ENCODE assay signal across 9 mouse cellular contexts in genomic region chr15:60824751-60825227, GRCm38 (mm10). TPM values are rescaled to one million over a fixed set of nuclear protein-coding genes. Genes with fewer than 3 reads are reported as not detected.
DNase-seq lines count a peak whose midpoint lies in the region; ATAC-seq and TF ChIP-seq lines count a peak whose summit lies in the region.
"Had no signal": no experiment of that assay in that cellular context is flagged by ENCODE, and none has a peak within 500 bp of the region (broad histone marks: within the 10 kb centered on the region; RNA-seq: fewer than 3 reads in every experiment).

No protein-coding gene starts in this region.

- H3K9ac ChIP-seq in forebrain, embryonic 11.5 days (ENCODE audit: low read length), result peak overlapping the region; percentile 75
- H3K9ac ChIP-seq in heart, embryonic 16.5 days (ENCODE audit: low read length), result peak overlapping the region; percentile 89
- peak overlapping the region; percentile 6 for H3K9ac ChIP-seq in liver, embryonic 14.5 days (replicated peaks)
- peak overlapping the region; percentile 74 for H3K9ac ChIP-seq in stomach, embryonic 15.5 days

- H3K79me2 ChIP-seq in C2C12 (ENCODE audit: control insufficient read depth, insufficient read depth), result no peaks in the 10 kb centered on the region

- peak overlapping the region; percentile 19 for H3K4me3 ChIP-seq in C2C12 (ENCODE audit: insufficient read depth, poor library complexity, severe bottlenecking)
- peak overlapping the region; percentile 66 for H3K4me3 ChIP-seq in forebrain, embryonic 11.5 days (ENCODE audit: low read depth, low read length)
- peak overlapping the region; percentile 85 for H3K4me3 ChIP-seq in heart, embryonic 16.5 days (ENCODE audit: low read length)
- peak overlapping the region; percentile 55 to 59 for H3K4me3 ChIP-seq in liver, embryonic 14.5 days (ENCODE audit: insufficient read depth in 1 of 2, low read depth in 2 of 2, low read length in 2 of 2)
- H3K4me3 ChIP-seq in stomach, embryonic 15.5 days (replicated peaks), result peak overlapping the region; percentile 73

- H3K27ac ChIP-seq in forebrain, embryonic 11.5 days (ENCODE audit: low read depth, low read length), result 0 out of 2 replicates have a peak overlapping the region, but pooled peaks have one; percentile 6
- H3K27ac ChIP-seq in heart, embryonic 16.5 days (ENCODE audit: low read length), result peak overlapping the region; percentile 84
- H3K27ac ChIP-seq in liver, embryonic 14.5 days, result no peak overlapping the region
- peak overlapping the region; percentile 98 for H3K27ac ChIP-seq in stomach, embryonic 15.5 days

- H3K79me3 ChIP-seq in C2C12 (ENCODE audit: low read depth), result no peaks in the 10 kb centered on the region

- no peaks in the 10 kb centered on the region for H3K9me3 ChIP-seq in forebrain, embryonic 11.5 days (ENCODE audit: control insufficient read depth, low read length)
- H3K9me3 ChIP-seq in heart, embryonic 16.5 days (replicated peaks; ENCODE audit: control insufficient read depth, low read length), result no peaks in the 10 kb centered on the region
- no peaks in the 10 kb centered on the region for H3K9me3 ChIP-seq in liver, embryonic 14.5 days (ENCODE audit: control insufficient read depth, low read length)
- no peaks in the 10 kb centered on the region for H3K9me3 ChIP-seq in stomach, embryonic 15.5 days

- peaks cover 5% of the 10 kb centered on the region; the same call in 1 of the 2 replicates for H3K4me1 ChIP-seq in forebrain, embryonic 11.5 days (replicated peaks; ENCODE audit: control insufficient read depth, insufficient read depth, low read length)
- peaks cover 9% of the 10 kb centered on the region; the same call in 1 of the 2 replicates for H3K4me1 ChIP-seq in heart, embryonic 16.5 days (ENCODE audit: control insufficient read depth, insufficient read depth, low read length)
- peaks cover 0 to 13% of the 10 kb centered on the region in 2 experiments; a peak in 2 of 4 replicates for H3K4me1 ChIP-seq in liver, embryonic 14.5 days (replicated peaks; ENCODE audit: control insufficient read depth in 2 of 2, insufficient read depth in 2 of 2, low read length in 1 of 2)
- no peaks in the 10 kb centered on the region for H3K4me1 ChIP-seq in stomach, embryonic 15.5 days

- WGBS in forebrain, embryonic 11.5 days, result 1% methylated on average over 28 of the region's 32 CpGs
- under 1% methylated on average over 31 of the region's 32 CpGs for WGBS in heart, embryonic 16.5 days
- under 1% methylated on average over 32 of the region's 32 CpGs for WGBS in liver, embryonic 14.5 days (ENCODE audit: insufficient replicate concordance)
- WGBS in stomach, embryonic 15.5 days, result under 1% methylated on average over 31 of the region's 32 CpGs

- TF ChIP-seq EP300 in liver, embryonic 14.5 days (IDR thresholded peaks at IDR 0.05; ENCODE audit: low read depth), result no peak

- H3K27me3 ChIP-seq in C2C12 (ENCODE audit: control insufficient read depth, insufficient read depth, insufficient read length), result peaks cover 29% of the 10 kb centered on the region
- H3K27me3 ChIP-seq in forebrain, embryonic 11.5 days (ENCODE audit: control insufficient read depth, insufficient read depth, low read length), result no peaks in the 10 kb centered on the region
- H3K27me3 ChIP-seq in heart, embryonic 16.5 days (ENCODE audit: control insufficient read depth, insufficient read depth, low read length), result no peaks in the 10 kb centered on the region
- no peaks in the 10 kb centered on the region; the same call in 1 of the 2 replicates for H3K27me3 ChIP-seq in liver, embryonic 14.5 days (ENCODE audit: control insufficient read depth, insufficient read depth, low read length)
- no peaks in the 10 kb centered on the region for H3K27me3 ChIP-seq in stomach, embryonic 15.5 days (replicated peaks)

- H3ac ChIP-seq in C2C12 (ENCODE audit: control insufficient read depth, insufficient read length, low read depth), result peak overlapping the region; percentile 61

- no peak for TF ChIP-seq CTCF in C2C12 (IDR thresholded peaks at IDR 0.05; ENCODE audit: control insufficient read depth, insufficient read depth, insufficient read length)
- 0 out of 2 replicates have a peak, but pooled peaks have one; percentile 7 for TF ChIP-seq CTCF in liver, embryonic 14.5 days (IDR thresholded peaks at IDR 0.05; ENCODE audit: low read depth)

- DNase-seq in c-Kit-positive CD71-negative TER-119-negative erythroid progenitor cells, embryonic 14.5 days (ENCODE audit: low read depth), result peak; percentile 83
- DNase-seq in forebrain, embryonic 11.5 days (ENCODE audit: low spot score), result peak; percentile 95
- peak; percentile 96 to 97 for DNase-seq in kidney, postnatal 36 days
- DNase-seq in liver, embryonic 14.5 days (ENCODE audit: low read depth in 3 of 3, low spot score in 3 of 3), result peak; percentile 62 to 66 (median 63)
- peak; percentile 87 for DNase-seq in neural tube, embryonic 10.5 days (ENCODE audit: extremely low spot score, low spot score)

- peak; percentile 94 for ATAC-seq in forebrain, embryonic 11.5 days (replicated peaks; ENCODE audit: low FRiP score)
- peak; percentile 92 for ATAC-seq in heart, embryonic 16.5 days (replicated peaks; ENCODE audit: extremely low read depth, insufficient read depth, low FRiP score)
- peak; percentile 84 for ATAC-seq in liver, embryonic 14.5 days (ENCODE audit: insufficient read depth)
- ATAC-seq in stomach, embryonic 15.5 days (ENCODE audit: insufficient read depth, low FRiP score, low read depth), result peak; percentile 93

- peak overlapping the region; percentile 99 for H3K4me2 ChIP-seq in forebrain, embryonic 11.5 days (ENCODE audit: low read depth, low read length, severe bottlenecking)
- H3K4me2 ChIP-seq in heart, embryonic 16.5 days (ENCODE audit: low read depth, low read length), result peak overlapping the region; percentile 98
- peak overlapping the region; percentile 83 for H3K4me2 ChIP-seq in liver, embryonic 14.5 days (ENCODE audit: low read depth)
- H3K4me2 ChIP-seq in stomach, embryonic 15.5 days, result peak overlapping the region; percentile 97

- no peaks in the 10 kb centered on the region for H3K36me3 ChIP-seq in C2C12 (ENCODE audit: control insufficient read depth, insufficient read depth)
- no peaks in the 10 kb centered on the region for H3K36me3 ChIP-seq in forebrain, embryonic 11.5 days (ENCODE audit: control insufficient read depth, insufficient read depth, low read length)
- peaks cover 2% of the 10 kb centered on the region; the same call in 1 of the 2 replicates for H3K36me3 ChIP-seq in heart, embryonic 16.5 days (ENCODE audit: control insufficient read depth, insufficient read depth)
- H3K36me3 ChIP-seq in liver, embryonic 14.5 days (replicated peaks; ENCODE audit: control insufficient read depth, insufficient read depth, low read depth), result no peaks in the 10 kb centered on the region
- 0 out of 2 replicates have a peak, but pooled peaks cover 4% of the 10 kb centered on the region for H3K36me3 ChIP-seq in stomach, embryonic 15.5 days
- H3K36me3 ChIP-seq: G1E had no signal

TF ChIP-seq in C2C12, 6 proteins besides CTCF, POLR2A, EP300 and RAD21:
- no peak for TF ChIP-seq FOSL1 (IDR thresholded peaks at IDR 0.05; ENCODE audit: insufficient read depth, low read length, poor library complexity, severe bottlenecking)
- TF ChIP-seq MYOG (IDR thresholded peaks at IDR 0.05; ENCODE audit: control insufficient read depth, extremely low read depth, insufficient read length), result no peak
- TF ChIP-seq MYOD1 (IDR thresholded peaks at IDR 0.05; ENCODE audit: control insufficient read depth, insufficient read length, low read depth), result no peak
- TF ChIP-seq CEBPB (IDR thresholded peaks at IDR 0.05; ENCODE audit: low read depth), result no peak
- no peak for TF ChIP-seq MAX (IDR thresholded peaks at IDR 0.05)
- TF ChIP-seq USF1 (IDR thresholded peaks at IDR 0.05; ENCODE audit: low read depth), result no peak
TF ChIP-seq in C2C12: peak in this region for 0.

RNA-seq across cellular contexts. Expression of gene Fam84b, which starts 28.8 kb away (rescaled TPM):
- polyA plus RNA-seq in C2C12 (2012; fragmentation: generic; extraction: Trizol), result 0.01 TPM
- polyA plus RNA-seq in forebrain, embryonic 11.5 days (2014; fragmentation: Nextera tagmentation; extraction: Ambion mirVana), result 21.9 and 24.9 TPM in 2 replicates
- 3.9 and 5.9 TPM in 2 replicates for polyA plus RNA-seq in heart, embryonic 16.5 days (2015; fragmentation: Nextera tagmentation; extraction: Ambion mirVana)
- polyA plus RNA-seq in liver, embryonic 14.5 days (2012; rRNA removed), result 1.4 and 1.6 TPM in 2 replicates
- polyA plus RNA-seq in liver, embryonic 14.5 days (2014; fragmentation: Nextera tagmentation; extraction: Ambion mirVana), result 2.5 and 2.9 TPM in 2 replicates
- polyA plus RNA-seq in stomach, embryonic 15.5 days (2015; fragmentation: Nextera tagmentation; extraction: Ambion mirVana), result 17.8 and 22.5 TPM in 2 replicates
- polyA plus RNA-seq: G1E had no signal

Comparison
In these comparisons a context has a peak if more than half of its experiments do, and no peak if none do; other contexts are left out.
1. H3K4me3 ChIP-seq: peak in every context shown above with its lines; median percentile 85 in heart, embryonic 16.5 days; 73 in stomach, embryonic 15.5 days; 66 in forebrain, embryonic 11.5 days; 57 in liver, embryonic 14.5 days; 19 in C2C12.
2. H3K9ac ChIP-seq: peak in every context shown above with its lines; median percentile 89 in heart, embryonic 16.5 days; 75 in forebrain, embryonic 11.5 days; 74 in stomach, embryonic 15.5 days; 6 in liver, embryonic 14.5 days.